Mouse (Mus musculus): Measurements from ENCODE around the gene Hspb8. TPM values are rescaled to one million over a fixed set of nuclear protein-coding genes. Genes with fewer than 3 reads are reported as not detected.

Gene Hspb8
- polyA plus RNA-seq, 1 experiment from 2014 or later = 12.0 TPM

DNA sequence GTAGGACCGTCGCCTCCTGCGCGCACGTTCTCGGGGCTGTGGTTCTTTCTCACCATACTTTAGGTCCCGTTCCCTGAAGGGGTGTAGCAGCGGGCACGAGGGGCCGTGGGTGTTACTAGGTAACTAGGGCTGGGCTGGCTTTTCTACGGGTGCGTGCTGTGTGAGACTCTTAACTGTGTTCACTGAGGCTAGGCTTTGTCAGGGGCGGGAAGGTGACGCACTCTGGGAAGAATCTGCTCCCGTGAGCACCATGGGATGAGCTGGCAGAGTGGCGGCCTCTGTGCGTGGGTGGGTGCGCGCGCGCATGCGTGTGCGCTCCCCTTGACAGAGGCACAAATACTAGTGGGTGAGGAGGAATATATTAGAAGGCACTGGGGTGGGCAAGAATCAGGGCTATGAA, 23.9 kb upstream of the Hspb8 start:
- H3K9me3 ChIP-seq = no peaks in the 10 kb centered on the region
- peaks cover 17% of the 10 kb centered on the region for H3K4me1 ChIP-seq (replicated peaks)
- WGBS = 52% methylated on average over 23 of the region's 23 CpGs
- H3K27ac ChIP-seq = no peak overlapping the region
- H3K4me3 ChIP-seq (replicated peaks) = no peak overlapping the region
- no peak for ATAC-seq (ENCODE audit: insufficient number of reproducible peaks, insufficient read depth, low FRiP score, low TSS enrichment, low read depth)
- no peaks in the 10 kb centered on the region for H3K36me3 ChIP-seq
- H3K9ac ChIP-seq (replicated peaks) = no peak overlapping the region
- peaks cover 58% of the 10 kb centered on the region for H3K27me3 ChIP-seq
- no peak overlapping the region for H3K4me2 ChIP-seq

- Histone ChIP-seq H3K9me3 (no peaks in the 10 kb centered on the region), H3K4me2 (no peak overlapping the region), H3K9ac (replicated peaks) (no peak overlapping the region), H3K4me1 (replicated peaks) (peaks cover 17% of the 10 kb centered on the region), H3K27ac (no peak overlapping the region), H3K4me3 (replicated peaks) (no peak overlapping the region), H3K36me3 (no peaks in the 10 kb centered on the region), H3K27me3 (peaks cover 60% of the 10 kb centered on the region)
- 38% methylated on average over 10 of the region's 10 CpGs for WGBS
- ATAC-seq (ENCODE audit: insufficient number of reproducible peaks, insufficient read depth, low FRiP score, low TSS enrichment, low read depth) = no peak
Measured at GRCm38 (mm10) chr5:116445634-116446367, 23.1 kb upstream of the Hspb8 start.

- Histone ChIP-seq H3K27ac (no peak overlapping the region), H3K9me3 (no peaks in the 10 kb centered on the region), H3K36me3 (no peaks in the 10 kb centered on the region), H3K27me3 (peaks cover 51% of the 10 kb centered on the region), H3K4me2 (no peak overlapping the region), H3K9ac (replicated peaks) (no peak overlapping the region), H3K4me1 (replicated peaks) (peaks cover 16% of the 10 kb centered on the region), H3K4me3 (replicated peaks) (no peak overlapping the region)
- no peak for ATAC-seq (ENCODE audit: insufficient number of reproducible peaks, insufficient read depth, low FRiP score, low TSS enrichment, low read depth)
- 65% methylated on average over 26 of the region's 27 CpGs for WGBS
Measured at GRCm38 (mm10) chr5:116444517-116444916, 21.9 kb upstream of the Hspb8 start.

DNA sequence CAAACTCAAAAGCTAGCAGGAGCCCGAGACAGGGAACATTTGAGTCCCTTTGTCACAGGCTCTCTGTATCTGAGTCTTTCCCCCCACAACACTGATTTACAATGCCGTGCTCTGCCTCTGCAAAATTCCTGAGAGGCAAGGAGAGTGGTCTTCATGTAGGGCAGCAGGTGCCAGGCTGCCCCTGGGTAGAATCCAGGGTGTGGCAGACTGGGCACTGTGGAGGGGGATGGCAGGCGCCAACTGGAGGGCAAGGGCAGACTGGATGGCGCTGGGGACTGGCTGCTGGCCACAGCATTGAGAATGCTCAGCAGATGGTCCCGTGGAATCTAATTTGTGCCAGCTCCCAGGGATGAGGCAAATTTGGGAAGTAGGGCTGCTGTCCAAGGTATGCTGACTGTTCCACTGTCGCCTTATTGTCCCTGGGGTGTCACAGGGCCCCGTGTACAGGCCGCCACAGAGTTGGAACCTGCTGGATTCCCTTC, 20.8 kb upstream of the Hspb8 start:
- WGBS = 82% methylated on average over 8 of the region's 8 CpGs
- H3K4me2 ChIP-seq = no peak overlapping the region
- no peak for ATAC-seq (ENCODE audit: insufficient number of reproducible peaks, insufficient read depth, low FRiP score, low TSS enrichment, low read depth)
- H3K27me3 ChIP-seq = peaks cover 45% of the 10 kb centered on the region
- H3K9ac ChIP-seq (replicated peaks) = no peak overlapping the region
- no peak overlapping the region for H3K4me3 ChIP-seq (replicated peaks)
- H3K36me3 ChIP-seq = no peaks in the 10 kb centered on the region
- no peaks in the 10 kb centered on the region for H3K9me3 ChIP-seq
- peaks cover 6% of the 10 kb centered on the region; the same call in 1 of the 2 replicates for H3K4me1 ChIP-seq (replicated peaks)
- H3K27ac ChIP-seq = no peak overlapping the region

GRCm38 (mm10) chr5:116442697-116443458, 20.2 kb upstream of the Hspb8 start:
- H3K4me1 ChIP-seq (replicated peaks) = no peaks in the 10 kb centered on the region
- WGBS = 82% methylated on average over 7 of the region's 7 CpGs
- ATAC-seq (ENCODE audit: insufficient number of reproducible peaks, insufficient read depth, low FRiP score, low TSS enrichment, low read depth) = no peak
- H3K4me3 ChIP-seq (replicated peaks) = no peak overlapping the region
- H3K9me3 ChIP-seq = no peaks in the 10 kb centered on the region
- H3K36me3 ChIP-seq = no peaks in the 10 kb centered on the region
- H3K9ac ChIP-seq (replicated peaks) = no peak overlapping the region
- no peak overlapping the region for H3K27ac ChIP-seq
- H3K4me2 ChIP-seq = no peak overlapping the region
- peaks cover 40% of the 10 kb centered on the region for H3K27me3 ChIP-seq

- no peaks in the 10 kb centered on the region for H3K36me3 ChIP-seq
- no peak overlapping the region for H3K27ac ChIP-seq
- 86% methylated on average over 4 of the region's 4 CpGs for WGBS
- no peak overlapping the region for H3K9ac ChIP-seq (replicated peaks)
- H3K4me3 ChIP-seq (replicated peaks) = no peak overlapping the region
- H3K27me3 ChIP-seq = peaks cover 21% of the 10 kb centered on the region
- H3K9me3 ChIP-seq = no peaks in the 10 kb centered on the region
- no peak for ATAC-seq (ENCODE audit: insufficient number of reproducible peaks, insufficient read depth, low FRiP score, low TSS enrichment, low read depth)
- no peak overlapping the region for H3K4me2 ChIP-seq
- H3K4me1 ChIP-seq (replicated peaks) = no peaks in the 10 kb centered on the region
Measured at GRCm38 (mm10) chr5:116440251-116440650, 17.6 kb upstream of the Hspb8 start.

GRCm38 (mm10) chr5:116438328-116438727, 15.7 kb upstream of the Hspb8 start:
- no peak for ATAC-seq (ENCODE audit: insufficient number of reproducible peaks, insufficient read depth, low FRiP score, low TSS enrichment, low read depth)
- Histone ChIP-seq H3K27ac (no peak overlapping the region), H3K4me1 (replicated peaks) (0 out of 2 replicates have a peak, but pooled peaks cover 3% of the 10 kb centered on the region), H3K36me3 (no peaks in the 10 kb centered on the region), H3K9me3 (no peaks in the 10 kb centered on the region), H3K4me3 (replicated peaks) (no peak overlapping the region), H3K9ac (replicated peaks) (no peak overlapping the region), H3K4me2 (no peak overlapping the region), H3K27me3 (peaks cover 5% of the 10 kb centered on the region)
- WGBS = 48% methylated on average over 4 of the region's 4 CpGs

GRCm38 (mm10) chr5:116436117-116436516, 13.5 kb upstream of the Hspb8 start:
- Histone ChIP-seq H3K27me3 (peaks cover 2% of the 10 kb centered on the region; the same call in 1 of the 2 replicates), H3K9ac (replicated peaks) (no peak overlapping the region), H3K4me3 (replicated peaks) (no peak overlapping the region), H3K9me3 (no peaks in the 10 kb centered on the region), H3K4me1 (replicated peaks) (0 out of 2 replicates have a peak, but pooled peaks cover 3% of the 10 kb centered on the region), H3K27ac (no peak overlapping the region), H3K36me3 (no peaks in the 10 kb centered on the region), H3K4me2 (no peak overlapping the region)
- no peak for ATAC-seq (ENCODE audit: insufficient number of reproducible peaks, insufficient read depth, low FRiP score, low TSS enrichment, low read depth)

- Histone ChIP-seq H3K4me2 (no peak overlapping the region), H3K27me3 (no peaks in the 10 kb centered on the region; the same call in 1 of the 2 replicates), H3K4me3 (replicated peaks) (no peak overlapping the region), H3K9me3 (no peaks in the 10 kb centered on the region), H3K4me1 (replicated peaks) (peaks cover 3% of the 10 kb centered on the region; the same call in 1 of the 2 replicates), H3K36me3 (no peaks in the 10 kb centered on the region), H3K9ac (replicated peaks) (no peak overlapping the region), H3K27ac (no peak overlapping the region)
- WGBS = 70% methylated on average over 13 of the region's 13 CpGs
- no peak for ATAC-seq (ENCODE audit: insufficient number of reproducible peaks, insufficient read depth, low FRiP score, low TSS enrichment, low read depth)
Measured at GRCm38 (mm10) chr5:116434976-116435850, 12.5 kb upstream of the Hspb8 start.

GRCm38 (mm10) chr5:116432871-116433270, 10.2 kb upstream of the Hspb8 start:
- Histone ChIP-seq H3K9me3 (no peaks in the 10 kb centered on the region), H3K36me3 (no peaks in the 10 kb centered on the region), H3K27ac (no peak overlapping the region), H3K4me1 (replicated peaks) (peaks cover 9% of the 10 kb centered on the region; the same call in 1 of the 2 replicates), H3K4me3 (replicated peaks) (no peak overlapping the region), H3K9ac (replicated peaks) (no peak overlapping the region), H3K4me2 (no peak overlapping the region), H3K27me3 (no peaks in the 10 kb centered on the region; the same call in 1 of the 2 replicates)
- WGBS = 64% methylated on average over 7 of the region's 7 CpGs
- ATAC-seq (ENCODE audit: insufficient number of reproducible peaks, insufficient read depth, low FRiP score, low TSS enrichment, low read depth) = no peak

DNA sequence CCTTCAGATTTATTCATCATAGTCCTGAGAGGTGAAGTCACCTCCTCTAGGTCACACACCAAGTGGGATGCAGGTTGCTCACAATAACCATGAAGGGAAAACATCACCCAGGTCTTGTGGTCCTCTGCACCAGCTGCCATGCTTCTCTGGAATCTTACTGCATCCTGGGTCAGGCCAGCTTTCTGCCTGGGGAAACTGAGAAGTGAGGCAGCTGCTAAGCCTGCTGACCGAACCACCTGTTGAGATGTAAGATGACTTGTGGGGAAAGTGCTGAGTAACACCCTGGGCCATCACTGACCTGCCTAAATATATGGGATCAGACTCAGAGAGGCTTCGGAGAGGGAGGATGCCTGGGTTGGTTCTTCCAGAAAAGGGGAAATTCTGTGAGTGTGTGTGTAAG, 4.0 kb upstream of the Hspb8 start:
- Histone ChIP-seq H3K9me3 (no peaks in the 10 kb centered on the region), H3K27ac (no peak overlapping the region), H3K36me3 (no peaks in the 10 kb centered on the region), H3K9ac (replicated peaks) (no peak overlapping the region), H3K4me2 (no peak overlapping the region), H3K27me3 (peaks cover 4% of the 10 kb centered on the region; the same call in 1 of the 2 replicates), H3K4me3 (replicated peaks) (no peak overlapping the region), H3K4me1 (replicated peaks) (peaks cover 33% of the 10 kb centered on the region)
- no peak for ATAC-seq (ENCODE audit: insufficient number of reproducible peaks, insufficient read depth, low FRiP score, low TSS enrichment, low read depth)
- WGBS = 77% methylated on average over 2 of the region's 2 CpGs

All from limb, embryonic 12.5 days (tissue).